Mouse (Mus musculus) cerebellum, postnatal 10 days (tissue): ENCODE measurements around the gene Gm28372.

ENCODE experiments used
- DNase-seq, 2 experiments: peaks; one replicate each; pipeline ENCODE4 v3.0.0; 2021; ENCODE audit warnings: mixed read lengths in 2 of 2

The Gm28372 gene

DNA sequence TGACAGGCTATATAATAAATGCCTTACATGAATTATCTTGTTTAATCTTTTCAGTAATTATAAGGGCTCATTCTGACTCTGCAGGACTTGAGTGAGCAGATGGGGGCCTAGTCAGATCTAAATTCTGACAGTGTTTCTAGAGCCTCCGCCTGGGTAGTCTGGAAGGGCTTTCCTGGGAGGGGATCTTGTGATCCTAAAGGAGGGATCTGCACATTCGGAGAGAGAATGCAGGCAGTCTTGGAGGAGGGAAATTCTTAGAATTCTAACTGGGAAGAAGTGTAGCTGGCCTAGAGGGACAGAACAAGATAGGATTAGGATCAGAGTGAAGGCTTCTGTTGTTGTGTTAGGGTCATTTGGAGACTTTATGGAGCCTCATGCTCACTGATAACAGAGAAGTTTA, 47.2 kb downstream of the Gm28372 start:
- DNase-seq, result no peak

DNA sequence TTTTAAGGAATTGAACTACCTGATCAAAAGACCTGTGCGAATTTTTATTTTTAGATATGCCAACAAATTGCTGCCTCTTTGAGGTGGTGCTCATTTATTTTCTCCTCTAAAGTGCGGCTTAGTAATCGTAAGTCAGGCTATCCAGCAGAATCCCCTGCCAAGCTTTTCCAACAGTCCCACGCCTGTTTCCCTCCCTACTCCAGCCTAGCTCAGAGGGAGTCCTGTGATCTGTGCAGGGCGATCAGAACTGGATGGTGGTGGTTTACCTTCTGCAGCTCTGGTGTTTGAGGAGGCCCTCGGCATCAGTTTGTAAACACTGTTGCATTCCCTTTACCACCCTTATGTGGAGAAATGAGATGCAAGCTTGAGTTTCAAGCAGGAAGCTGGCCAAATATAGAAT, 48.4 kb downstream of the Gm28372 start:
- DNase-seq, result peak in 1 of 2 experiments; percentile 24

- DNase-seq, result peak; percentile 90 to 93
These were observed 49.8 kb downstream of the Gm28372 start for GRCm38 (mm10) chr2:130454748-130455370.
